Mouse (Mus musculus) MN1 (cell line): ENCODE measurements around the gene Gm1979.
"Not testable (repeated sequence)": the region's sequence is repeated elsewhere in the genome, so short reads cannot be mapped to it uniquely, and the experiment has no call there.

ENCODE experiments used
- DNase-seq: peaks from one replicate; pipeline ENCODE4 v3.0.0-alpha.2; 2016; ENCODE audit warnings: low spot score

Gene Gm1979

GRCm38 (mm10) chr5:26004698-26005097 lies at the start of gene Gm1979:
TSS of gene Gm1979 (minus strand) at chr5:26004798.
- not testable (repeated sequence) for DNase-seq

GRCm38 (mm10) chr5:26039458-26039857 lies 34.9 kb upstream of the Gm1979 start, which contains the start of gene Speer4a:
TSS of gene Speer4a (minus strand) at chr5:26039558.
- not testable (repeated sequence) for DNase-seq

- not testable (repeated sequence) for DNase-seq
Observed at GRCm38 (mm10) chr5:26022816-26023215, 18.2 kb upstream of the Gm1979 start, which contains the start of gene Gm5862. TSS of gene Gm5862 (minus strand) at chr5:26022916.

DNA sequence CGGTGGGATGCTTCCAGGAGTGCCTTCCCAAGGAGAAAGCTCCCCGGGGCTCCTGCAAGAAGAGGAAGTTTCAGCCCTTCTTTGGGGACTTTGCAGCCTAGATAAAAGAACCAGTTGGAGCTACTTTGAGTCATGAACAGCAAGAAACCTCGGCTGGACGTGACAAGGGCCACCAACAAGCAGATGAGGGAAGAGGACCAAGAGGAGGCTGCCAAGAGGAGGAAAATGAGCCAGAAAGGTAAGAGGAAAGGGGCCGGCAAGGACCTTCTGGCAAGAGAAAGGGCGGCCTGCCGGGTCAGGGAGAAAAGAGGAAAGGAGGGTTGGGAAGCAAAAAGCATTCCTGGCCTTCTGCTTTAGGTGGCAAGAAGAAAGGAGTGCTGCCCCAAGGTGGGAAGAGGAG lies 3.1 kb upstream of the Gm1979 start:
- DNase-seq, result not testable (repeated sequence)

DNA sequence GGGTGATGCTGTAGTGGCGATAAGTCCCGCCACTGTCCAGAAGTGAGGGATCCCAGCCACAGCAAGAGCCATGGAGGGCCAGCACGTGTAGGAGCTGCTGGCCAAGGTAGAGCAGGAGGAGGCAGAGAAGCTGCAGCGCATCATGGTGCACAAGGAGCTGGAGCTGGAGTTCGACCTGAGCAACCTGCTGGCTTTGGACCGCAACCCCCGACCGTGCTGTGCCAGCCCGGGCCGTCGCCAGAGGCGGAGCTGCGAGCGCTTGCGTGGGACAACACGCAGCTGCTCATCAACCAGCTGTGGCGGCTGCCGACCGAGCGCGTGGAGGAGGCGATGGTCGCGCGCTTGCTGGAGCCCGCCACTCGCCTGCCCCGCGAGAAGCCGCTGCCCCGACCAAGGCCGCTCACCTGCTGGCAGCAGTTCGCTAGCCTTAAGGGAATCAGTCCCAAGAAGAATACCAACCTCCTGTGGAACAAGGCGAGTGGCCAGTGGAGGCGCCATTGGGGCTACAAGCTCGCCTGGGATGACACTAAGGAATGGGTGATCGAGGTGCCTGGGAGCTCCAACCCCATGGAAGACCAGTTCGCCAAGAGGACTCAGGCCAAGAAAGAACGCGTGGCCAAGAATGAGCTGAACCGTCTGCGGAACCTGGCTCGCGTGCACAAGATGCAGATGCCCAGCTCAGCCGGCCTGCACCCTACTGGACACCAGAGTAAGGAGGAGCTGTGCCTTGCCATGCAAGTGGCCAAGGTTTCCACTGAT lies 2.5 kb upstream of the Gm1979 start:
- DNase-seq, result not testable (repeated sequence)

- not testable (repeated sequence) for DNase-seq
Observed at GRCm38 (mm10) chr5:25988550-25988949, 16.0 kb downstream of the Gm1979 start, which contains the start of gene Gm21698. TSS of gene Gm21698 (minus strand) at chr5:25988650.

DNA sequence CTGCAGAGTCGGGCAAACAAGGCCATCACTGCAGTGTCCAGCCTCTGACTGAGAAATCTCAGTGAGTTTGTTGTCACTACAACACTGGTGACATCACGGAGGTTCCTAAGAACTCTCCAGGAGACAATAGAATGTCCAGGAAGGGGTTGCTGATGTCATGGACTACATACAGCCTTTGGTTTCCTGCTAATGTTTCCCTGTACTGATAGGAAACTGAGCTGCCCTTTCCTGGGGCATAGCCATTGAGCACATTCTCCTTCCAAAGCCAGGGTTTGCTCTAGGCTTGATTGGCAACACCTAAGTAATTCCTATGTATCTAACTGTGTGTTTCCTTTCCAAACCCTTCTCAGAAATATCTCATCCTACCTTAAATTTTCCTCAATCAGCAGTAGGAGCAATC lies 32.0 kb downstream of the Gm1979 start, which contains the start of gene Gm21680:
Gene Gm21680, minus strand, starts transcription at position 101 of the 400 bp plus-strand sequence.
- not testable (repeated sequence) for DNase-seq

- DNase-seq, result not testable (repeated sequence)
Observed at GRCm38 (mm10) chr5:25957050-25957449, 47.5 kb downstream of the Gm1979 start.

DNA sequence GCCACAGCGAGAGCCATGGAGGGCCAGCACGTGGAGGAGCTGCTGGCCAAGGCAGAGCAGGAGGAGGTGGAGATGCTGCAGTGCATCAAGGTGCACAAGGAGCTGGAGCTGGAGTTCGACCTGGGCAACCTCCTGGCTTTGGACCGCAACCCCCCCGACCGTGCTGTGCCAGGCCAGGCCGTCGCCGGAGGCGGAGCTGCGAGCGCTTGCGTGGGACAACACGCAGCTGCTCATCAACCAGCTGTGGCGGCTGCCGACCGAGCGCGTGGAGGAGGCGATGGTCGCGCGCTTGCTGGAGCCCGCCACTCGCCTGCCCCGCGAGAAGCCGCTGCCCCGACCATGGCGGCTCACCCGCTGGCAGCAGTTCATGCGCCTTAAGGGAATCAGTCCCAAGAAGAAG lies 48.0 kb downstream of the Gm1979 start:
- not testable (repeated sequence) for DNase-seq

DNA sequence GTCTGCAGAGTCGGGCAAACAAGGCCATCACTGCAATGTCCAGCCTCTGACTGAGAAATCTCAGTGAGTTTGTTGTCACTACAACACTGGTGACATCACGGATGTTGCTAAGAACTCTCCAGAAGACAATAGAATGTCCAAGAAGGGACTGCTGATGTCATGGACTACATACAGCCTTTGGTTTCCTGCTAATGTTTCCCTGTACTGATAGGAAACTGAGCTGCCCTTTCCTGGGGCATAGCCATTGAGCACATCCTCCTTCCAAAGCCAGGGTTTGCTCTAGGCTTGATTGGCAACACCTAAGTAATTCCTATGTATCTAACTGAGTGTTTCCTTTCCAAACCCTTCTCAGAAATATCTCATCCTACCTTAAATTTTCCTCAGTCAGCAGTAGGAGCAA lies 50.3 kb downstream of the Gm1979 start, which contains the start of gene Gm21671:
Gene Gm21671, minus strand, starts transcription at position 101 of the 400 bp plus-strand sequence.
- DNase-seq, result not testable (repeated sequence)
